In genomic region chr10:67104543-67104942, GRCm38 (mm10) we compare ENCODE assay signal across 11 mouse cellular contexts. TPM values are rescaled to one million over a fixed set of nuclear protein-coding genes. Genes with fewer than 3 reads are reported as not detected.
DNase-seq lines count a peak whose midpoint lies in the region; ATAC-seq and TF ChIP-seq lines count a peak whose summit lies in the region.
"Had no signal": no experiment of that assay in that cellular context is flagged by ENCODE, and none has a peak within 500 bp of the region (broad histone marks: within the 10 kb centered on the region; RNA-seq: fewer than 3 reads in every experiment).

No protein-coding gene starts in this region.

- H3K9me3 ChIP-seq in forebrain, embryonic 10.5 days, result no peaks in the 10 kb centered on the region
- no peaks in the 10 kb centered on the region for H3K9me3 ChIP-seq in forebrain, embryonic 14.5 days (replicated peaks; ENCODE audit: control insufficient read depth, low read length)
- no peaks in the 10 kb centered on the region for H3K9me3 ChIP-seq in heart, postnatal 0 days (replicated peaks; ENCODE audit: control insufficient read depth, low read length)
- no peaks in the 10 kb centered on the region for H3K9me3 ChIP-seq in liver, postnatal 0 days (ENCODE audit: low read length)
- no peaks in the 10 kb centered on the region for H3K9me3 ChIP-seq in liver, embryonic 12.5 days (replicated peaks)
- no peaks in the 10 kb centered on the region for H3K9me3 ChIP-seq in hindbrain, embryonic 13.5 days

- DNase-seq in forebrain, embryonic 10.5 days (ENCODE audit: extremely low spot score, low spot score), result no peak
- no peak for DNase-seq in forebrain, embryonic 14.5 days (ENCODE audit: low spot score)
- no peak for DNase-seq in heart, postnatal 0 days (ENCODE audit: low spot score)
- no peak for DNase-seq in heart, adult 11 months
- no peak for DNase-seq in liver, postnatal 0 days
- DNase-seq: adrenal gland, postnatal 10 days; thymus, adult 2 months had no signal

- H3K9ac ChIP-seq in forebrain, embryonic 14.5 days (ENCODE audit: low read length), result no peak overlapping the region
- H3K9ac ChIP-seq in heart, postnatal 0 days (replicated peaks; ENCODE audit: low read depth, low read length), result no peak overlapping the region; the same call in 1 of the 2 replicates
- no peak overlapping the region for H3K9ac ChIP-seq in liver, postnatal 0 days (replicated peaks)
- no peak overlapping the region for H3K9ac ChIP-seq in liver, embryonic 12.5 days
- no peak overlapping the region for H3K9ac ChIP-seq in hindbrain, embryonic 13.5 days

- H3K27me3 ChIP-seq in forebrain, embryonic 10.5 days (ENCODE audit: poor library complexity, severe bottlenecking), result no peaks in the 10 kb centered on the region
- no peaks in the 10 kb centered on the region for H3K27me3 ChIP-seq in forebrain, embryonic 14.5 days (replicated peaks; ENCODE audit: control insufficient read depth, insufficient read depth, low read length)
- H3K27me3 ChIP-seq in heart, postnatal 0 days (ENCODE audit: control insufficient read depth, insufficient read depth, low read length), result no peaks in the 10 kb centered on the region
- no peaks in the 10 kb centered on the region for H3K27me3 ChIP-seq in liver, postnatal 0 days (ENCODE audit: insufficient read depth, low read length)
- H3K27me3 ChIP-seq in liver, embryonic 12.5 days (replicated peaks), result no peaks in the 10 kb centered on the region
- no peaks in the 10 kb centered on the region for H3K27me3 ChIP-seq in hindbrain, embryonic 13.5 days

- no peak overlapping the region for H3K4me3 ChIP-seq in forebrain, embryonic 10.5 days
- no peak overlapping the region for H3K4me3 ChIP-seq in forebrain, embryonic 14.5 days (ENCODE audit: low read depth, low read length)
- no peak overlapping the region for H3K4me3 ChIP-seq in heart, postnatal 0 days (ENCODE audit: low read depth, low read length)
- H3K4me3 ChIP-seq in liver, postnatal 0 days (ENCODE audit: low read depth, low read length), result no peak overlapping the region
- no peak overlapping the region for H3K4me3 ChIP-seq in liver, embryonic 12.5 days
- no peak overlapping the region for H3K4me3 ChIP-seq in hindbrain, embryonic 13.5 days
- H3K4me3 ChIP-seq: left cerebral cortex, adult 2 months had no signal

- TF ChIP-seq CTCF in heart, postnatal 0 days (IDR thresholded peaks at IDR 0.05; ENCODE audit: low read depth), result no peak
- no peak for TF ChIP-seq CTCF in liver, postnatal 0 days (IDR thresholded peaks at IDR 0.05; ENCODE audit: low read depth)

- peaks cover 87% of the 10 kb centered on the region for H3K4me1 ChIP-seq in forebrain, embryonic 10.5 days
- H3K4me1 ChIP-seq in forebrain, embryonic 14.5 days (ENCODE audit: control insufficient read depth, insufficient read depth, low read length), result peaks cover 58% of the 10 kb centered on the region
- peaks cover 85% of the 10 kb centered on the region for H3K4me1 ChIP-seq in heart, postnatal 0 days (ENCODE audit: control insufficient read depth, insufficient read depth)
- H3K4me1 ChIP-seq in liver, postnatal 0 days (ENCODE audit: insufficient read depth), result peaks cover 62% of the 10 kb centered on the region
- H3K4me1 ChIP-seq in liver, embryonic 12.5 days, result peaks cover 84% of the 10 kb centered on the region
- H3K4me1 ChIP-seq in hindbrain, embryonic 13.5 days (replicated peaks), result peaks cover 92% of the 10 kb centered on the region

- H3K36me3 ChIP-seq in forebrain, embryonic 10.5 days (replicated peaks), result peaks cover 25% of the 10 kb centered on the region; the same call in 1 of the 2 replicates
- H3K36me3 ChIP-seq in forebrain, embryonic 14.5 days (ENCODE audit: control insufficient read depth, insufficient read depth, low read length), result no peaks in the 10 kb centered on the region
- H3K36me3 ChIP-seq in heart, postnatal 0 days (replicated peaks; ENCODE audit: control insufficient read depth, insufficient read depth, low read length), result peaks cover 7% of the 10 kb centered on the region
- H3K36me3 ChIP-seq in liver, postnatal 0 days (replicated peaks; ENCODE audit: insufficient read depth, low read length), result 0 out of 2 replicates have a peak, but pooled peaks cover 2% of the 10 kb centered on the region
- H3K36me3 ChIP-seq in liver, embryonic 12.5 days, result no peaks in the 10 kb centered on the region
- peaks cover 4% of the 10 kb centered on the region; the same call in 1 of the 2 replicates for H3K36me3 ChIP-seq in hindbrain, embryonic 13.5 days

- no peak for TF ChIP-seq EP300 in heart, postnatal 0 days (IDR thresholded peaks at IDR 0.05; ENCODE audit: low read depth)
- no peak for TF ChIP-seq EP300 in liver, postnatal 0 days (IDR thresholded peaks at IDR 0.05; ENCODE audit: low read depth)

- no peak; the same call in 1 of the 2 replicates for ATAC-seq in forebrain, embryonic 14.5 days
- no peak for ATAC-seq in heart, postnatal 0 days (ENCODE audit: insufficient read depth, low read depth)
- no peak for ATAC-seq in liver, postnatal 0 days
- no peak for ATAC-seq in liver, embryonic 12.5 days
- no peak for ATAC-seq in hindbrain, embryonic 13.5 days (ENCODE audit: low FRiP score)
- ATAC-seq in activated CD4-positive, CD25-positive, alpha-beta regulatory T cell, adult 4 months, result no peak

- 32% methylated on average over 9 of the region's 9 CpGs for WGBS in forebrain, embryonic 10.5 days
- WGBS in forebrain, embryonic 14.5 days, result 46% methylated on average over 9 of the region's 9 CpGs
- WGBS in heart, postnatal 0 days, result 15% methylated on average over 9 of the region's 9 CpGs
- 30% methylated on average over 9 of the region's 9 CpGs for WGBS in liver, postnatal 0 days (ENCODE audit: insufficient replicate concordance)
- 35% methylated on average over 9 of the region's 9 CpGs for WGBS in liver, embryonic 12.5 days (ENCODE audit: insufficient replicate concordance)
- WGBS in hindbrain, embryonic 13.5 days, result 9% methylated on average over 9 of the region's 9 CpGs

- H3K27ac ChIP-seq in forebrain, embryonic 10.5 days, result 0 out of 2 replicates have a peak overlapping the region, but pooled peaks have one; percentile 41
- H3K27ac ChIP-seq in forebrain, embryonic 14.5 days (ENCODE audit: low read depth, low read length), result no peak overlapping the region
- peak overlapping the region; percentile 40 for H3K27ac ChIP-seq in heart, postnatal 0 days (ENCODE audit: low read depth)
- H3K27ac ChIP-seq in liver, postnatal 0 days (ENCODE audit: low read depth), result peak overlapping the region; percentile 39; the same call in 1 of the 2 replicates
- no peak overlapping the region for H3K27ac ChIP-seq in liver, embryonic 12.5 days
- 0 out of 2 replicates have a peak overlapping the region, but pooled peaks have one; percentile 35 for H3K27ac ChIP-seq in hindbrain, embryonic 13.5 days
- H3K27ac ChIP-seq: left cerebral cortex, adult 2 months had no signal

- no peak overlapping the region for H3K4me2 ChIP-seq in forebrain, embryonic 14.5 days (ENCODE audit: low read length)
- H3K4me2 ChIP-seq in heart, postnatal 0 days (ENCODE audit: low read depth, low read length), result peak overlapping the region; percentile 35; the same call in 1 of the 2 replicates
- H3K4me2 ChIP-seq in liver, postnatal 0 days (ENCODE audit: low read depth, low read length), result no peak overlapping the region
- no peak overlapping the region for H3K4me2 ChIP-seq in liver, embryonic 12.5 days
- 0 out of 2 replicates have a peak overlapping the region, but pooled peaks have one; percentile 6 for H3K4me2 ChIP-seq in hindbrain, embryonic 13.5 days

RNA-seq across cellular contexts. Expression of gene Reep3, which starts 7.8 kb away (rescaled TPM):
- polyA plus RNA-seq in forebrain, embryonic 10.5 days (2016; fragmentation: Nextera tagmentation; extraction: Ambion mirVana), result 30.9 and 32.7 TPM in 2 replicates
- 26.7 and 28.6 TPM in 2 replicates for polyA plus RNA-seq in forebrain, embryonic 14.5 days (2014; fragmentation: Nextera tagmentation; extraction: Ambion mirVana)
- 24.0 and 26.6 TPM in 2 replicates for total RNA-seq in heart, postnatal 0 days (2014; rRNA removed; ENCODE audit: low replicate concordance)
- 25.6 and 26.8 TPM in 2 replicates for polyA plus RNA-seq in heart, postnatal 0 days (2015; fragmentation: Nextera tagmentation; extraction: Ambion mirVana)
- 18.5 and 19.6 TPM in 2 replicates for polyA plus RNA-seq in liver, postnatal 0 days (2015; fragmentation: Nextera tagmentation; extraction: Ambion mirVana)
- polyA plus RNA-seq in liver, embryonic 12.5 days (2016; fragmentation: Nextera tagmentation; extraction: Ambion mirVana), result 8.7 and 8.8 TPM in 2 replicates
- polyA plus RNA-seq in hindbrain, embryonic 13.5 days (2015; fragmentation: Nextera tagmentation; extraction: Ambion mirVana), result 42.6 and 44.9 TPM in 2 replicates
- 10 to 100 TPM; 20.3 to 21.1 TPM for polyA plus RNA-seq in activated CD4-positive, CD25-positive, alpha-beta regulatory T cell, adult 4 months (2017; shearing (Covaris generic))

RNA-seq across cellular contexts. Expression of gene Jmjd1c, which starts 8.6 kb away (rescaled TPM):
- 29.7 and 30.6 TPM in 2 replicates for polyA plus RNA-seq in forebrain, embryonic 10.5 days (2016; fragmentation: Nextera tagmentation; extraction: Ambion mirVana)
- 35.1 and 42.9 TPM in 2 replicates for polyA plus RNA-seq in forebrain, embryonic 14.5 days (2014; fragmentation: Nextera tagmentation; extraction: Ambion mirVana)
- total RNA-seq in heart, postnatal 0 days (2014; rRNA removed; ENCODE audit: low replicate concordance), result 42.4 and 55.3 TPM in 2 replicates
- polyA plus RNA-seq in heart, postnatal 0 days (2015; fragmentation: Nextera tagmentation; extraction: Ambion mirVana), result 28.1 and 29.0 TPM in 2 replicates
- 15.0 and 15.7 TPM in 2 replicates for polyA plus RNA-seq in liver, postnatal 0 days (2015; fragmentation: Nextera tagmentation; extraction: Ambion mirVana)
- polyA plus RNA-seq in liver, embryonic 12.5 days (2016; fragmentation: Nextera tagmentation; extraction: Ambion mirVana), result 16.1 and 16.3 TPM in 2 replicates
- polyA plus RNA-seq in hindbrain, embryonic 13.5 days (2015; fragmentation: Nextera tagmentation; extraction: Ambion mirVana), result 47.7 and 50.3 TPM in 2 replicates
- polyA plus RNA-seq in activated CD4-positive, CD25-positive, alpha-beta regulatory T cell, adult 4 months (2017; shearing (Covaris generic)), result 10 to 100 TPM; 35.2 to 44.7 TPM

Comparison
In these comparisons a context has a peak if more than half of its experiments do, and no peak if none do; other contexts are left out.
1. H3K27ac ChIP-seq: peak in forebrain, embryonic 10.5 days (single experiment), heart, postnatal 0 days (single experiment), liver, postnatal 0 days (single experiment) and hindbrain, embryonic 13.5 days (single experiment); none in forebrain, embryonic 14.5 days (single experiment) and liver, embryonic 12.5 days (single experiment).
2. H3K4me2 ChIP-seq: peak in heart, postnatal 0 days (single experiment) and hindbrain, embryonic 13.5 days (single experiment); none in forebrain, embryonic 14.5 days (single experiment), liver, postnatal 0 days (single experiment) and liver, embryonic 12.5 days (single experiment).